Mouse (Mus musculus) left cerebral cortex, postnatal 36 days (tissue): ENCODE measurements around the gene Tbc1d7. TPM values are rescaled to one million over a fixed set of nuclear protein-coding genes. Genes with fewer than 3 reads are reported as not detected.

ENCODE experiments used
- DNase-seq, 2 experiments: peaks; one replicate each; pipeline ENCODE4 v3.0.0; 2021 to 2022; ENCODE audit warnings: low spot score in 2 of 2, mixed read lengths in 1 of 2
- intact Hi-C: fragments of 180-260 bp; cut with DNase I; formaldehyde crosslinking; loops from one replicate; pipeline ENCODE4 v1.15.1; 2025
- total RNA-seq, 2 experiments: library from RNA; stranded (reverse); gene quantifications; 2 replicates each; pipeline ENCODE4 v1.2.3; 2021

Gene Tbc1d7
- total RNA-seq, 2 experiments from 2014 or later, result 30.7 to 32.9 TPM

DNA sequence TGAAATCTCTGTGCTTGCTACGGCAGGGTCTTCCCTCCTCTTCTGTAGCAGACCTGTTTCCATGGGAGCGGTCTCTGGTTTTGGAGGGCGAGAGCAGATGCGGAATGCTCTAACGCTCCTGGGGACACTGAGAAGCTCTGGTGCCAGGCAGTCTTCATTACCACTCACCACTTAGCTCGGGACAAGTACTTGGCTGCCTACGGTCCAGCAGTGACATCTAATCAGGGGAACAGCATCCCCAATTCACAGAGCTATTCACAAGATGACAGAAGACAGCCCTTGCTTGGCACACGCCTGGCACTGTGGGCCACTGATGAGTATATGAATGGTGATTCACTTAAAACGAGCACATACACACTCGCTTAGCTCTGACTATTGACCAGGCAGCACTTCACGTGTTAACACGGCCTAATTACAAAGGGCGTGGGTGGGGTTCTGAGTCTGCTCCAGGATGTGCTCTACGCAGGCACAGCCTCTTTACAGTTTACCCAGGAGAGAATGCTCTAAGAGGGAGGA is 19.2 kb downstream of the Tbc1d7 start:
- intact Hi-C loops, result no loop called here
- DNase-seq, result no peak

DNA sequence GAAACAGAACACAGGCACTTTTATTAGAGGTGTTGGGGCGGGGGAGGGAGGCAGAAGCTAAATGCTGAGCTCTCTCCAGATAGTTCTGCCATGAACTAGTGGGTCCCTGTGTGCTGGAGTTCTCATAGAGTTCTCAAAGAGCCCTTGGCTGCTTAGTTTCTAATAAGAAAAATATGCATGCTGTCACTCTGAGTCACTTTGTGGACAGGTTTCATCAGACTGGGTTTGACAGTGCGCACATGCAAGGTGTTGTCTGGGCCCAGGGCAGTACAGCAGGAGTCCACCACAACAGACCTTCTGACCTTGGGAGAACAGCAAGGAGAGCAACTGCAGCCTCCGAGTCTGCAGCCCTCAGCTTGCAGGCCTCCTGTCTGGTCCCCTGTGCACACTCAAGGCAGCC is 21.6 kb downstream of the Tbc1d7 start:
- no peak for DNase-seq
- intact Hi-C loops, result no loop called here

DNA sequence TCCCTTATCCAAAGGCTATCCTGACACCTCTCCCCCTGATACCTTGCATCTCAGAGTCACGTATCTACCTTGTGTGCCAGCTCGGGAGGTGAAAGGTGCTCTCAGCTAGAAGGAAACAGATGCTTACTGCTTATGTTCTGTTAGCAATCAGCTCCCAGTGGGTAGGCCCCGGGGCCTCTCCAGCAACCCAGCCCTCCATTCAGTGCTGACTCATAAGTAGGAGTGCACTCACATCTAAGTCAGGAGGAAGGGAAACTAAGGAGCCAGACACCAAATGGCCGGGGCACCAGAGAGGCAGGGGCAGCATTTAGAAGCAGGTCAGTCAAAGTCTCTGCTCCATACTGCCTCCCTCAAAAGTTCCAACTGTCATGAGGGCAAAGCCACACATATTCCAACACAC is 22.6 kb downstream of the Tbc1d7 start:
- intact Hi-C loops, result no loop called here
- no peak for DNase-seq

DNA sequence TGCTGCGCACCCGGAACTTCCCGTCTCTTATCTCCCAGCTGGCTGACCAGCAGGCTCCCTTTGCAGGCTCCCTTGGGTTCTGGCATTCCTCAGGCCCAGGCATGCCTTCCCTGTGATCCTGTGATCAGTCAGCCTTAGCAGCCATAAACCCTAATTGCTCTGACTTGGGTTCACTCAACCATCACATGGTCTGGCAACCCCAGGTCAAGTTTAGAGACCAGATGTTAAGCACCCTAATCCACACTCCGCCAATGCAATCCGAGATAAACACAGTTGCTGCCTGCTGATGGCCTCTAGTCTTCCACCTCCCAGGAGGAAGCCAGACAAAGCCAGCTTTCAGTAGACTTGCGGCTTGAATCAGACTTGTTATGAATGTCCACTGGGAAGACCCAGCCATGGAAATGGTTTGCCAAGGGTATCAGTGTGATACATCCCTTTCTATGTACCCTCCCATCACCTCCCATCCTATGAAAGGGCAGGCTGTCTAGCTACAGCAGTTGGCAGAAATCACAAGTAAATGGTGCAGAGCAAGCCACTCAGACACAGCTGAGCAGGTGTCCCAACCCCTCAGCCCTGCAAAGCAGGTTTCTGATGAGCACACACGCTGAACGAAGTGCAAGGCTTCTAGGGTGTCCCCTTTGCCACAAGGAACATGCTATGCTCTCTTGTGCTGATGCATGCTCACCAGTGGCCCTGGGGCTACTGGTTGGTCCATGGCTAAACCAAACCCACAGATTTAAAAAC is 24.6 kb downstream of the Tbc1d7 start:
- no peak for DNase-seq
- intact Hi-C loops, result no loop called here

DNA sequence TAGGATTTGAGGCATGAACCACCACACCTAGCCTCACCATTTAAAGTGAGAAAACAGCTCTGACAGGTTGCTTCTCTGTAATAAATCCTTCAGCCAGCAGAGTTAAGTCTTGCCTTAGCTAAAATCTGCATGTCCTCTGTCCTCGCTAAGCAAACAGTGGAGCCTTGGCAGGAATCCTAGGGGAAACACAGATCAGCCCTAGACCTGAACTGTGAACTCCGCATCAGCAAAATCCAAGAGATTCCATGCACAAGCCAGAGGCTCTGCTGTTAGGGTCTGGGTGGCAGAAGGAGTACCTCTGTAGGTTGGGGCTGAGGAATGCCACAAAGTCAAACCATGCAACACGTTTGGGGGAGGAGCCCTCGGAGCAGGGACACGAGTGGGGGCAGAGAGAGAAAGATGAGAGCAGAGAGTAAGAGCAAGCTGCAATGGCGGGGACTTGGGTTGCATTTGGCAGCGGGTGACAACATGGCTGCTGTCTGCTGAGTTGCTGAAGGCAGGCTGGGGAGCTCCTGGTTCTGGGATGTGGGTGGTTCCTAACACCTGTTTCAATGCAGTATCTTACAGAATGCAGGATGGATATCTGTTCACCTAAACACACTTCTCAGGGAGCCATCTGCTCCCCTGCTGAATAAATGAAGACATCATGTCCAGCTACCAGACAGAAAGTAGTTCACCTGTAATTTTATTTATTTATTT is 26.4 kb downstream of the Tbc1d7 start:
- no peak for DNase-seq
- intact Hi-C loops, result no loop called here

DNA sequence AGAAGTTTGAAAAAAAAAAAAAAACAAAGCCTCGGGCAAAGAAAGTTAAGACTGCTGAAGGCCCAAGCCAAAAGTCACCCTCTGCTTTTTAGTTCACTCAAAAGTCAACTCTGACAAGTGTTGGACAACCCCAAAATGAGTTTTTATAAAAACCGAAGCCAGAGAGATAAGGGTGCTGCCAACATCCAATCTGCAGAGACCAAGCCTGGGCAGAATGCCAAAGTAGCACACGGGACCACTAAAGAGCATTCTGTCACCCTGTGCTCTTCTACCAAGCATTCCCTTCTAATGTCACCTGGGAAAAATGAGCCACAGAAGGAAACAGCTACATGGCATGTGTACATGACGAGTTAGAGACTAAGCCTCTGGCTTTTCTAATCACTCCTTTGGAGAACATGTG is 36.8 kb downstream of the Tbc1d7 start:
- no peak for DNase-seq
- intact Hi-C loops, result no loop called here

DNA sequence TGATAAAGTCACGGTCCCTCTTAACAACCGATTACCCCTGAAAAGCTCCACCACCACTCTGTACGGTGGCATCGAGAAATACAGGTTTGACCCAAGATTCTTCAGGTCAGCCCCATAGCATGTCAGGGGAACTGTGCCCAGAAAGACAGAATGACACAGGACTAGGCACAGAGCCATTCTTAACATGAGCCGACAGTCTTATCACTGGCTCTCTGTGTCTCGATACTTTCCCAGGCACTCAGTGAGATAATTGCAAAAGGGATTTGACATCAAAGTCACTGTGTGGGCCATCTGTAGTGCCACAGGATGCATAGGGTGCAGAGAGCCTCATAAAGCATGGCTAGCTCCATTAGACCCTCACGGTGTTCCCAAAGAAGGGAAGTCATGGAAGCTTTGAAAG is 37.9 kb downstream of the Tbc1d7 start:
- intact Hi-C loops, result no loop called here
- no peak for DNase-seq

DNA sequence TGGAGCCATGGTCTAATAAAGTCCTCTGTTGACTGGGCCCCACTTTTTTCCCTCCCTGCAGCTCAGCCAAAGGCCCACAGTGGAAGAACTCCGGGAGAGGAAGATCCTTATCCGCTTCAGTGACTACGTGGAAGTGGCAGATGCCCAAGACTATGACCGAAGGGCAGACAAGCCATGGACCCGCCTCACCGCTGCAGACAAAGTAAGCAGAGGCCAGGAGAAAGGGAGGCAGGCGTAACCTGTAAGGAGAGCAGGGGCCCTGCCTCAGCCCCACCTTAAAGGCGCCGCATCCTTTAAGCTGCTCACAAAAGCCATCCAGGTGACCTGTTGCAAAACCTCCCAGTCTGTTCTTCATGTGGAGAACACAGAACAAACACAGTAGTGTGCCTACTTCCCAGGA is 38.4 kb downstream of the Tbc1d7 start:
- intact Hi-C loops, result no loop called here
- no peak for DNase-seq

DNA sequence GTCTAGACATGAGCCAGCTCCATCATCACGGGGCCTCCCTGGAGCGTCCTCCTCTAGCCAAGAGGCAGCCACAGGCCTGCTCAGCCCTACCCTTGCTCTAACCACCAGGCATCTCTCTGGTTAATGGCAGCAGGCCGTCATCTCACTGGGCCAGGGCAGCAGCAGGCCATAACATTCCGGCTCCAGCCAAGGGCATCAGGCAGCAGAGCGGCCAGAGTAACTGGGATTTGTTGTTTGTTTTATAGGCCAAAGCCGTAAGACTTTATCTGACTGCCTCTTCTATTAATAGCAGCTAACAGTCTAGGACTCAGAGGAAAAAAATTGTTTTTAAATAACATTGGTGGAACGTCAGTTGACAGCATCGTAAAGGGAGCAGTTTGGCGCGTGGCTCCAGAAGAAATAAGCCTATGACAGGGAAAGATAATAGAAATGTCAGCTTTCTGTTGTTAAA is 39.5 kb downstream of the Tbc1d7 start:
- no peak for DNase-seq
- intact Hi-C loops, result no loop called here

DNA sequence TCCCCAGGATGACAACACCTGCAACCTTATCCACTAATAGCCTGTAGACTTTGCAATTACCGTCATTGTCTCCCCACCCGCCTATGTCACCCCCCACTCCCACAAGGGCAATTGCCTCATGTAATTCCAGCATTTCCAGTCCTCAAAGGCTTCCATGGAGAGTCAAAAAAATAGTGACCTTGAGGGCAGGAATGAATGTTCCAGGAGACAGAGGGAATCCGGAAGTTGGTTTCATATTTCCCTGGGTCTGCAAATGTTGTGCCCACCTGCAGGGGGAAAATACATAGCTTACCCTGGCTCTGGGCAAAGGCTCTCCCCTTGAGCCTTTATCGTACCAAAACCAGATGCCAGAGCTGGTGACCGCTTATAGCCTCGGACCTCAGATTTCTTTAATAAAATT is 41.1 kb downstream of the Tbc1d7 start:
- intact Hi-C loops, result no loop called here
- no peak for DNase-seq

DNA sequence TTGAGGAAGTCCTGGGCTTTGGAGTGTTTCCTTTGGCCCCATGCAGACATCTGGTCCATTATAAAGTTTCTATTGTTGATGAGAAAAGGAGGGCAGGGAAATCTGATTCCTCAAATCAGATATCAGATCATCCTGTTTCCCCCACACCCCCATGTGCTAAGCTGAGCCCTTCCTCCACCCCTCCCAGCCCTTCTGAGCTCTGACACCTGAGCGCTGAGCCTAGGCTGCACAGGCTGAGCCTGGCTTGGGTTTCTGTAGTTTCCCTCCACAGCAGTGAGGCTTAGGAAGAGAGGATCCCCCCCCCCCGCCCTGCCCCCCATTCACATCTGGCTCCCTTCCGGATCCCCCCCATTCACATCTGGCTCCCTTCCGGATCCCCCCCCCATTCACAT is 46.6 kb downstream of the Tbc1d7 start:
- no peak for DNase-seq
- intact Hi-C loops, result no loop called here

DNA sequence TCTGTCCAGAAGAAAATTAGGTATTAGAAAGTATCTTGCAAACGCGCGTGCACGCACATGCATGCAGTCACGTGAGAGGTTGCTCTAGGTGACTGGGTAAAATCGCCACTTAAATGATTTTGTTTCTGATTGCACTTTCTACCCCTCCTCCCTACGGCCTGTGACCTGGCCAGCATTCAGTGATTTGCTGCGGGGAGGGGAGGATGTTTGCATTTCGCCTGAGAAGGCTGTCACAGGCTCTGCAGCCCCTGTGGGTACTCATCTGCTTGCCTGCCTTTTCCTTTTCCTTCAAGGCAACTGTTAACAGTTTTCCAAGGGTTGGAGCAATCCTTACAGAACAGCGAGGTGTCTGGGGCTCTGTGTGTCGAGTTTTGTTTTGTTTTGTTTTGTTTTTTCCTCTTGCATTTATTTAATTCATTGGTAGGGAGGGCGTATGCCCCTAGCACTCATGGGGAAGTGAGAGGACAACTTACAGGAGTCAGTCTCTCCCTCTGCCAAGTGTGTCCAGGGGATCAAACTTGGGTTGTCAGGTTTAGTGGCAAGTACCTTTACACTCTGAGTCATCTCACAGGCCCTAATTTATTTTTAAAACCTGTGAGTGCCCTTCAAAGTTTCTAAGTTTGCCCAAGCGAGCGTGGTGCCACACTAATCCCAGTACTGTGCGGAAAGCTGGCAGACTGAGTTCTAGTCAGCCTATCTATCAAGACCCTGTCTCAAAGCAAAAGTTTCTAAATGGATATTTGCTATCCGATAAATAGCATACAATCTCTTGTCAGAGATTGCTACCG is 47.2 kb downstream of the Tbc1d7 start:
- intact Hi-C loops, result no loop called here
- no peak for DNase-seq

DNA sequence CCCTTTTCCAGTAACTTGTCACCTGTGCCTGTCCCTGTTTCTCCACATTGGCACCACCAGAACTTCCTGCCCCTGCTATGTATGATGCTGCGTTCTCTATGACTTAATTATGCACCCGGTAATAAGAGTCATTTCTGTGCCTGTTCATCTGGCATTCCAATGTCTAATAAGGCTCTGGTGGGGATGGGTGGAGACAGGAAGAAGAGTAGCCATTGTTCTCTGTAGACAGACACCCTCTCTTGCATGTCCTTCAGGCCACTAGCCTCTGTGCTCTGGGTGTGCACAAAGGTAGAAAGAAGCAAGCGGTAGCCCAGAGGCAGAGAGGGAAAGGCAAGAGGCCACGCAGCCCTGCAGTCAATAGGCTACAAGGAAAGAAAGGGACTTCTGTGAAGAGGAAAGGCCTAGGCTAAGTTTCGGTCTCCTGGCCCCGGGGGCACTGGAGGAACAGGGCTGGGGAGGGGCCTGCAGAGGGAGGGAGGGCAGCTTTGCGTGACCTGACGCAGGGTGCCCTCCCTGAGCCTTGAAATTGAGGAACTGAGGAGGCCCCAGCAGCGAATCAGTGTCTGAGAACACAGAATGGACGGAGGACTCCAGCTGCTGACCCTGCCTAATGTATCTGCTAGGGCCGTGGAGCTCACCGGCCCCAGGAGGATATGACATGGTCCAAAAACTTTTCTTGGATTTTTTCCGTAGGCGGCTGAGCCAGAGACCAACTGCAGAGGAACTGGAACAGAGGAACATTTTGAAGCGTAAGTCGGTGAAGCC is 48.8 kb downstream of the Tbc1d7 start:
- no peak for DNase-seq
- intact Hi-C loops, result no loop called here

DNA sequence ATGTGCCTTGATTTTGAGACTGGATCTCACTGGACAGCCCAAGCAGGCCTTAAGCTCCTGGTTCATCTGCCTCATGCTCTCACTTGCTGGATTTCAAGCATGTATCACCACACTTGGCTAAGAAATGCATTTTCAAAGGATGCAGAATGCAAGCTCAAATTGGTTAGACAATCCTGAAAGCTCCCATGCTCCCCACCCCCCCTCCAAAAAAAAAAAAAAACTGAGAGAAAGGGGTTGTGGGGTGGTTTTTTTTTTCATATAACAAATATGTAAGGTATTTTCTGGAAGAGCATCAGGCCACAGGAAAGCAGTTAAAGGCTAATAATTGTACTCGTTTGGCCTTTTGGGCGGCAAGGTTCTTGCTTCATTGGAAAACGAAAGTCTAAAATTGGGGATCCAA is 58.2 kb downstream of the Tbc1d7 start:
- intact Hi-C loops, result no loop called here
- no peak for DNase-seq

DNA sequence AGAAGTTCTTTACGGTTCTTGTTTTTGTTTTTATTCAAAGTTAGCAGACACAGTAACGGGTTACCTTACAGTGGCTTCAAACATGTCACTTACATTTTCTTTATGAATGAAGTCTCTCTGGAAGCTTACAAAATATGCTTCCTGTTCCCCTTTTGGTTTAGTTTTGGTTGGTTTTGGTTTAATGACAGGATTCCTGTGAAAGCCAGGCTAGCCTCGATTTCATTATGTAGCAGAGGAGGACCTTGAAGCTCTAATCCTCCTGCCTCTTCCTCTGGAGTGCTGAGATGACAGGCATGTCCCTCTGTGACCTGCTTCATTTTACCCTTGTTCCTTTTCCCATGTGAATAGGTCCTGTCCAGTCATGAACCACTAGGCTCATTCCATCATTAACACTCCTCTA is 58.6 kb downstream of the Tbc1d7 start:
- DNase-seq, result no peak
- intact Hi-C loops, result no loop called here

DNA sequence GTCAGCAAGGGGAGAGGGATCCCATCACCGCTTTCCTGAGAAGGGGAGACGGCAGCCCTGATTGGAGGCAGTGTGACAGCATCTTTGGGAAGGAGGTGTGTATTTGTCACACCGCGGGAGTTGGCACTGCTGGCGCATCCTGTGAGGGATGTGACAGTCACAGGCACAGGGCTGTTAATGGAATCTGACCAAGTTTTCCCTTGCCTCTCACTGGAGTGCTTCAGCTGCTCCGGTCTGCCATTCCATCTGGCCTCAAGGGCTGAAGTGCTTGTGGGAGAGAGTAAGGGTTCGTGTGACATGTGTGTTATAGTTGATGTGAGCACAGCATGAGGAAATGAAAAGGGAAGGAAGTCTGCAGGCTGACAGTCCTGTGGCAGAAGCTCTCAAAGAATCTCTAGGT is 59.0 kb downstream of the Tbc1d7 start:
- intact Hi-C loops, result no loop called here
- DNase-seq, result peak; percentile 55 to 70

DNA sequence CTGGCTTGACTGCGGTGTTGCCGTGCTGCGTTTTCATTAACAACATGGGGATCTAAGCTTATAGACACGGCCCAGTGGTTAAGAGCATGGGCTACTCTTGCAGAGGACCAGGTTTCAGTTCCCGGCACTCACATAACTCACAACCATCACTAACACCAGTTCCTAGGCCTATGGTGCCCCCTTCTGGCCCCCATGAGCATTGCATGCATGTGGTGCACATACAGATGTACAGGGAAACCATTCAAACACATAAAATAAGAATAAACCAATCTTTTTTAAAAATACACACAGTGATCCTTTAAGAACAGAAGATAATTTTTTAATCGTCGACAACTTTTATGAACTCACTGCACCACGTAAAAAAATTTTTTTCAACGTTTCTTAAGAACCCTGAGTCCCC is 66.8 kb downstream of the Tbc1d7 start:
- intact Hi-C loops, result no loop called here
- no peak for DNase-seq

DNA sequence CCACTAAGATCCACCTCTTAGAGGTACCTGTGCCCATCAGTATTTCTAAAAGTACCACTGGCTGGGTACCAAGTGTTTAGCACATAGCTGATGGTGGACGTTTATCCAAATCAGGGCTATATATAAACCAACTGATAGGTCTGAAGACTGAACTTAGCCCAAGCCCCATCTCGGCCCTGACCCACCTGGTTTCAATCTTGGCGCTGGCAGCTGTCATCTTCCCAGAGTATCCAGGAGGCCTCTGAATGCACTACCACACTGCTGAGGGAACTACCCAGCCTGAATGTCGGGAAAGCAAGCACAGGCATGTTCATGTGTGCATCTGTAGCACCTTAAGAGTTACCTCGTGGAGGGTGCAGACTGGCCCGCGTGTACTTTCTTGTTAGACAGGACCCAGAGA is 68.4 kb downstream of the Tbc1d7 start:
- DNase-seq, result no peak
- intact Hi-C loops, result no loop called here
